Mouse (Mus musculus): Measurements from ENCODE around the gene Grik4. TPM values are rescaled to one million over a fixed set of nuclear protein-coding genes. Genes with fewer than 3 reads are reported as not detected.

Grik4 gene
- polyA plus RNA-seq, 1 experiment from 2014 or later: 1.8 TPM

- H3K36me3 ChIP-seq: no peaks in the 10 kb centered on the region
- peak; percentile 90 for ATAC-seq
- H3K27ac ChIP-seq: 0 out of 2 replicates have a peak overlapping the region, but pooled peaks have one; percentile 9
- H3K4me1 ChIP-seq (replicated peaks): no peaks in the 10 kb centered on the region
- H3K27me3 ChIP-seq (replicated peaks): no peaks in the 10 kb centered on the region
- no peaks in the 10 kb centered on the region for H3K9me3 ChIP-seq
- H3K9ac ChIP-seq: no peak overlapping the region
- no peak overlapping the region for H3K4me3 ChIP-seq (replicated peaks)
- H3K4me2 ChIP-seq (replicated peaks): no peak overlapping the region
- 58% methylated on average over 4 of the region's 4 CpGs for WGBS
Observed at GRCm38 (mm10) chr9:42512312-42512711, 432.0 kb downstream of the Grik4 start.

GRCm38 (mm10) chr9:42508235-42508634 lies 436.1 kb downstream of the Grik4 start:
- Histone ChIP-seq H3K9me3 (no peaks in the 10 kb centered on the region), H3K4me3 (replicated peaks) (no peak overlapping the region), H3K4me1 (replicated peaks) (0 out of 2 replicates have a peak, but pooled peaks cover 4% of the 10 kb centered on the region), H3K27ac (no peak overlapping the region), H3K36me3 (no peaks in the 10 kb centered on the region), H3K4me2 (replicated peaks) (no peak overlapping the region), H3K9ac (no peak overlapping the region), H3K27me3 (replicated peaks) (no peaks in the 10 kb centered on the region)
- WGBS: 65% methylated on average over 7 of the region's 7 CpGs
- ATAC-seq: no peak

GRCm38 (mm10) chr9:42507709-42508108 lies 436.6 kb downstream of the Grik4 start, which contains the start of gene Tbcel:
TSS of gene Tbcel (minus strand) at chr9:42507809.
- ATAC-seq: no peak
- WGBS: 72% methylated on average over 6 of the region's 6 CpGs
- no peak within 1 kb of the TSS for H3K4me3 ChIP-seq (replicated peaks)

GRCm38 (mm10) chr9:42507022-42507421 lies 437.3 kb downstream of the Grik4 start:
- 17% methylated on average over 1 of the region's 1 CpGs for WGBS
- no peak overlapping the region for H3K4me2 ChIP-seq (replicated peaks)
- no peaks in the 10 kb centered on the region for H3K36me3 ChIP-seq
- peak; percentile 79 for ATAC-seq
- H3K27ac ChIP-seq: no peak overlapping the region
- H3K9ac ChIP-seq: no peak overlapping the region
- H3K9me3 ChIP-seq: no peaks in the 10 kb centered on the region
- no peaks in the 10 kb centered on the region for H3K27me3 ChIP-seq (replicated peaks)
- no peak overlapping the region for H3K4me3 ChIP-seq (replicated peaks)
- 0 out of 2 replicates have a peak, but pooled peaks cover 4% of the 10 kb centered on the region for H3K4me1 ChIP-seq (replicated peaks)

More at GRCm38 (mm10) chr9:42507709-42508108, 436.6 kb downstream of the Grik4 start, which contains the start of gene Tbcel:
- H3K27ac ChIP-seq: no peak within 1 kb of the TSS
- H3K4me1 ChIP-seq (replicated peaks): 0 out of 2 replicates have a peak, but pooled peaks cover 4% of the 10 kb centered on the region
- H3K9me3 ChIP-seq: no peaks in the 10 kb centered on the region
- H3K36me3 ChIP-seq: no peaks in the 10 kb centered on the region
- H3K4me2 ChIP-seq (replicated peaks): no peak within 1 kb of the TSS
- H3K9ac ChIP-seq: no peak within 1 kb of the TSS
- no peaks in the 10 kb centered on the region for H3K27me3 ChIP-seq (replicated peaks)

- no peak overlapping the region for H3K27ac ChIP-seq
- H3K9ac ChIP-seq: no peak overlapping the region
- H3K27me3 ChIP-seq (replicated peaks): no peaks in the 10 kb centered on the region
- no peaks in the 10 kb centered on the region for H3K36me3 ChIP-seq
- no peak overlapping the region for H3K4me2 ChIP-seq (replicated peaks)
- WGBS: 84% methylated on average over 3 of the region's 3 CpGs
- H3K9me3 ChIP-seq: no peaks in the 10 kb centered on the region
- H3K4me1 ChIP-seq (replicated peaks): 0 out of 2 replicates have a peak, but pooled peaks cover 4% of the 10 kb centered on the region
- no peak overlapping the region for H3K4me3 ChIP-seq (replicated peaks)
- no peak for ATAC-seq
Observed at GRCm38 (mm10) chr9:42504971-42505510, 439.3 kb downstream of the Grik4 start.

GRCm38 (mm10) chr9:42504559-42504958 lies 439.7 kb downstream of the Grik4 start:
- Histone ChIP-seq H3K36me3 (no peaks in the 10 kb centered on the region), H3K4me1 (replicated peaks) (0 out of 2 replicates have a peak, but pooled peaks cover 4% of the 10 kb centered on the region), H3K9ac (no peak overlapping the region), H3K27ac (no peak overlapping the region), H3K4me3 (replicated peaks) (no peak overlapping the region), H3K4me2 (replicated peaks) (no peak overlapping the region), H3K27me3 (replicated peaks) (no peaks in the 10 kb centered on the region), H3K9me3 (no peaks in the 10 kb centered on the region)
- no peak for ATAC-seq
- WGBS: 56% methylated on average over 11 of the region's 11 CpGs

- WGBS: 79% methylated on average over 4 of the region's 4 CpGs
- H3K4me1 ChIP-seq (replicated peaks): 0 out of 2 replicates have a peak, but pooled peaks cover 4% of the 10 kb centered on the region
- no peaks in the 10 kb centered on the region for H3K9me3 ChIP-seq
- no peaks in the 10 kb centered on the region for H3K36me3 ChIP-seq
- no peak overlapping the region for H3K4me2 ChIP-seq (replicated peaks)
- no peak overlapping the region for H3K4me3 ChIP-seq (replicated peaks)
- no peak overlapping the region for H3K27ac ChIP-seq
- H3K27me3 ChIP-seq (replicated peaks): no peaks in the 10 kb centered on the region
- ATAC-seq: no peak
- H3K9ac ChIP-seq: no peak overlapping the region
Observed at GRCm38 (mm10) chr9:42503709-42504108, 440.6 kb downstream of the Grik4 start.

GRCm38 (mm10) chr9:42496296-42496695 lies 448.0 kb downstream of the Grik4 start:
- no peak for ATAC-seq
- Histone ChIP-seq H3K27ac (no peak overlapping the region), H3K4me2 (replicated peaks) (no peak overlapping the region), H3K9ac (no peak overlapping the region), H3K4me1 (replicated peaks) (no peaks in the 10 kb centered on the region), H3K27me3 (replicated peaks) (no peaks in the 10 kb centered on the region), H3K4me3 (replicated peaks) (no peak overlapping the region), H3K9me3 (no peaks in the 10 kb centered on the region), H3K36me3 (no peaks in the 10 kb centered on the region)
- WGBS: 71% methylated on average over 2 of the region's 2 CpGs

GRCm38 (mm10) chr9:42491780-42492179 lies 452.5 kb downstream of the Grik4 start:
- no peaks in the 10 kb centered on the region for H3K27me3 ChIP-seq (replicated peaks)
- H3K9ac ChIP-seq: no peak overlapping the region
- no peaks in the 10 kb centered on the region for H3K4me1 ChIP-seq (replicated peaks)
- ATAC-seq: no peak
- no peak overlapping the region for H3K4me2 ChIP-seq (replicated peaks)
- H3K27ac ChIP-seq: no peak overlapping the region
- whole genome bisulfite sequencing: 86% methylated on average over 9 of the region's 9 CpGs
- H3K9me3 ChIP-seq: no peaks in the 10 kb centered on the region
- H3K36me3 ChIP-seq: no peaks in the 10 kb centered on the region
- H3K4me3 ChIP-seq (replicated peaks): no peak overlapping the region

GRCm38 (mm10) chr9:42490589-42491382 lies 453.5 kb downstream of the Grik4 start:
- H3K9ac ChIP-seq: no peak overlapping the region

GRCm38 (mm10) chr9:42488071-42488470 lies 456.2 kb downstream of the Grik4 start:
- H3K4me3 ChIP-seq (replicated peaks): no peak overlapping the region
- 90% methylated on average over 1 of the region's 1 CpGs for WGBS
- no peaks in the 10 kb centered on the region for H3K4me1 ChIP-seq (replicated peaks)
- H3K9me3 ChIP-seq: no peaks in the 10 kb centered on the region
- H3K27me3 ChIP-seq (replicated peaks): no peaks in the 10 kb centered on the region
- ATAC-seq: no peak
- H3K36me3 ChIP-seq: no peaks in the 10 kb centered on the region
- no peak overlapping the region for H3K9ac ChIP-seq
- H3K27ac ChIP-seq: no peak overlapping the region
- no peak overlapping the region for H3K4me2 ChIP-seq (replicated peaks)

More at GRCm38 (mm10) chr9:42490589-42491382, 453.5 kb downstream of the Grik4 start:
- H3K9me3 ChIP-seq: no peaks in the 10 kb centered on the region
- ATAC-seq: no peak
- WGBS: 76% methylated on average over 16 of the region's 16 CpGs
- H3K4me2 ChIP-seq (replicated peaks): no peak overlapping the region
- no peaks in the 10 kb centered on the region for H3K36me3 ChIP-seq
- no peaks in the 10 kb centered on the region for H3K4me1 ChIP-seq (replicated peaks)
- H3K27ac ChIP-seq: no peak overlapping the region
- H3K4me3 ChIP-seq (replicated peaks): no peak overlapping the region
- H3K27me3 ChIP-seq (replicated peaks): no peaks in the 10 kb centered on the region

GRCm38 (mm10) chr9:42486913-42487312 lies 457.4 kb downstream of the Grik4 start:
- Histone ChIP-seq H3K4me3 (replicated peaks) (no peak overlapping the region), H3K9me3 (no peaks in the 10 kb centered on the region), H3K4me1 (replicated peaks) (no peaks in the 10 kb centered on the region), H3K36me3 (no peaks in the 10 kb centered on the region), H3K27me3 (replicated peaks) (no peaks in the 10 kb centered on the region), H3K4me2 (replicated peaks) (no peak overlapping the region), H3K27ac (no peak overlapping the region), H3K9ac (no peak overlapping the region)
- peak; percentile 74 for ATAC-seq
- WGBS: 48% methylated on average over 4 of the region's 4 CpGs
